Mouse (Mus musculus) ES-CJ7 (cell line): ENCODE results near the gene Nepro.

Source experiments
- DNase-seq: peaks from one replicate; pipeline ENCODE4 v3.0.0; 2011; ENCODE audit warnings: low read depth, low spot score

Nepro gene

GRCm38 (mm10) chr16:44766320-44766892 is 42.3 kb downstream of the Nepro start:
- DNase-seq, result no peak

- DNase-seq, result no peak
These were observed 43.4 kb downstream of the Nepro start for GRCm38 (mm10) chr16:44767506-44767905.

- peak; percentile 38 for DNase-seq
These were observed 43.9 kb downstream of the Nepro start for GRCm38 (mm10) chr16:44767967-44768366.

GRCm38 (mm10) chr16:44772577-44772976 is 48.5 kb downstream of the Nepro start:
- no peak for DNase-seq

GRCm38 (mm10) chr16:44773673-44774072 is 49.6 kb downstream of the Nepro start:
- no peak for DNase-seq

DNA sequence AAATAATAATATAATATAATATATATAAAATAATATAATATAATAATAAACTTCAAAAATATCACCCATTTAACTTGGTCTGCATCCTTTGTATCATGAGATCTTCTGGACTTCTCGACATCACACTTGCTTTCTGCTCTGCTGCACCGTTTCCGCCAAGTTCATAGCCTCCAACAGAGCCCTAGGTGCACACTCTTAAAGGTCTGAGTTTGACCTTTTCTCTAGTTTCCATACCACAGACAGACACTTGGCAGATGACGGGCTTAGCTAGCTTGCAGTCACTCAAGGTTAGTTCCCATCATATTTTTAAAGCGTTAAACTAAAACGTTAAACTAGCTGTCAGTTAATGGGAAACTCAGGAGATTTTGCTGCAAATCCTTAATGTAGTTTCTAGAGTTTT is 50.1 kb downstream of the Nepro start:
- no peak for DNase-seq

GRCm38 (mm10) chr16:44778538-44779147 is 54.5 kb downstream of the Nepro start:
- DNase-seq, result no peak

DNA sequence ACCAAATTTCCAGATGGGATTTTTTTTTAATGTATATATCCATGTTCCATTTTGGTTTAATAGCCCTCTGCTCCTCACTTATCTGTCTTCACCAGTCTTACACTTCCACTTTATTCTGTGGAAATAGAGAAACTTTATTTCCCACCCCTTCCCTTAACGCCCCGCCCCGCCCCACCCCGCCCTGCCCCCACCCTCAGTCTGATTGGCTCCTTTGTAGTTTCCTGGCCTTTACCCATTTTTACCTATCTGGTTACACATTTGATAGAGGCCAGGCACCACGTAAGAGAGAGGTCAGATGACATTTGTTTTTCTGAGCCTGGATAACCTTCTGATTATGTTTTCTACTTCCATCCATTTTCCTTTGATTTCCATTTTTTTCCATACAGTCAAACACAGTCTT is 55.4 kb downstream of the Nepro start:
- DNase-seq, result no peak

- peak; percentile 15 for DNase-seq
These were observed 56.6 kb downstream of the Nepro start for GRCm38 (mm10) chr16:44780751-44781150.
